Mouse (Mus musculus) testis, adult 2 months (tissue): ENCODE data around the gene Trim44. TPM values are rescaled to one million over a fixed set of nuclear protein-coding genes. Genes with fewer than 3 reads are reported as not detected.

Source experiments
- H3K27ac ChIP-seq: fragments of 200-500 bp; 2 replicates; pipeline ENCODE4 v1.5.1; 2012; ENCODE audit warnings: low read depth, low read length; ENCODE audit not compliant: control insufficient read depth, insufficient read depth
- H3K27me3 ChIP-seq: fragments of 200-500 bp; 2 replicates; pipeline ENCODE4 v1.6.1; 2012; ENCODE audit warnings: mild to moderate bottlenecking, low read length, moderate library complexity; ENCODE audit not compliant: control insufficient read depth, insufficient read depth
- H3K36me3 ChIP-seq: fragments of 200-500 bp; 2 replicates; pipeline ENCODE4 v1.6.1; 2012; ENCODE audit warnings: mild to moderate bottlenecking, low read length; ENCODE audit not compliant: control insufficient read depth, insufficient read depth
- H3K4me1 ChIP-seq: fragments of 200-500 bp; 2 replicates; pipeline ENCODE4 v1.6.1; 2012; ENCODE audit warnings: low read length; ENCODE audit not compliant: control insufficient read depth, insufficient read depth
- H3K4me3 ChIP-seq: fragments of 200-500 bp; 2 replicates; pipeline ENCODE4 v1.5.1; 2012; ENCODE audit warnings: low read depth, mild to moderate bottlenecking, low read length, moderate library complexity, mixed read lengths; ENCODE audit not compliant: control insufficient read depth
- CTCF ChIP-seq: fragments of 200-500 bp; IDR thresholded peaks from 2 replicates; pipeline ENCODE4 v1.5.1; 2012; ENCODE audit warnings: low read depth, mild to moderate bottlenecking, inconsistent platforms, low read length, moderate library complexity; ENCODE audit not compliant: control insufficient read depth, insufficient read depth, insufficient replicate concordance
- POLR2A ChIP-seq: fragments of 200-500 bp; IDR thresholded peaks from 2 replicates; pipeline ENCODE4 v1.6.1; 2012; ENCODE audit warnings: low read depth, mild to moderate bottlenecking, inconsistent platforms, low read length, moderate library complexity; ENCODE audit not compliant: control insufficient read depth
- polyA plus RNA-seq: library from polyadenylated mRNA; depleted of rRNA; stranded (reverse); fragments of >200 nt; gene quantifications from 2 replicates; pipeline ENCODE4 v1.2.3, GENCODE M21; 2012

Gene Trim44
- polyA plus RNA-seq, 1 experiment, result 12.7 TPM

GRCm38 (mm10) chr2:102403306-102403705 lies 4.3 kb downstream of the Trim44 start:
- Histone ChIP-seq H3K4me1 (peaks cover 2% of the 10 kb centered on the region; the same call in 1 of the 2 replicates), H3K27me3 (no peaks in the 10 kb centered on the region), H3K36me3 (no peaks in the 10 kb centered on the region), H3K27ac (no peak overlapping the region), H3K4me3 (no peak overlapping the region)
- no peak for TF ChIP-seq CTCF
- no peak for TF ChIP-seq POLR2A

- H3K36me3 ChIP-seq, result no peaks in the 10 kb centered on the region
- no peaks in the 10 kb centered on the region for H3K27me3 ChIP-seq
- TF ChIP-seq CTCF, result no peak
- no peak for TF ChIP-seq POLR2A
- peaks cover 2% of the 10 kb centered on the region; the same call in 1 of the 2 replicates for H3K4me1 ChIP-seq
- peak overlapping the region; percentile 95 for H3K4me3 ChIP-seq
- peak overlapping the region; percentile 90 for H3K27ac ChIP-seq
Measured at GRCm38 (mm10) chr2:102401352-102401692, 6.3 kb downstream of the Trim44 start.

GRCm38 (mm10) chr2:102400605-102401351 lies 6.8 kb downstream of the Trim44 start:
- Histone ChIP-seq H3K4me1 (peaks cover 2% of the 10 kb centered on the region; the same call in 1 of the 2 replicates), H3K36me3 (no peaks in the 10 kb centered on the region), H3K4me3 (peak overlapping the region; percentile 95), H3K27me3 (no peaks in the 10 kb centered on the region), H3K27ac (peak overlapping the region; percentile 90)
- TF ChIP-seq POLR2A (no peak; the same call in 1 of the 2 replicates), CTCF (no peak)

GRCm38 (mm10) chr2:102399864-102400604 lies 7.6 kb downstream of the Trim44 start:
- H3K4me1 ChIP-seq, result peaks cover 2% of the 10 kb centered on the region; the same call in 1 of the 2 replicates
- H3K27ac ChIP-seq, result peak overlapping the region; percentile 90
- TF ChIP-seq POLR2A (peak; percentile 42; the same call in 1 of the 2 replicates), CTCF (no peak)

GRCm38 (mm10) chr2:102396493-102396892 lies 11.1 kb downstream of the Trim44 start:
- TF ChIP-seq CTCF, result no peak
- no peak for TF ChIP-seq POLR2A
- H3K4me1 ChIP-seq, result no peaks in the 10 kb centered on the region
- H3K27me3 ChIP-seq, result no peaks in the 10 kb centered on the region
- H3K27ac ChIP-seq, result no peak overlapping the region
- no peaks in the 10 kb centered on the region for H3K36me3 ChIP-seq
- no peak overlapping the region for H3K4me3 ChIP-seq

More at GRCm38 (mm10) chr2:102399864-102400604, 7.6 kb downstream of the Trim44 start:
- Histone ChIP-seq H3K36me3 (no peaks in the 10 kb centered on the region), H3K27me3 (no peaks in the 10 kb centered on the region), H3K4me3 (peak overlapping the region; percentile 95)

- TF ChIP-seq POLR2A (no peak), CTCF (no peak)
Measured at GRCm38 (mm10) chr2:102393457-102393856, 14.2 kb downstream of the Trim44 start.

GRCm38 (mm10) chr2:102385328-102385902 lies 22.2 kb downstream of the Trim44 start:
- no peaks in the 10 kb centered on the region for H3K4me1 ChIP-seq
- no peak overlapping the region for H3K4me3 ChIP-seq
- no peak overlapping the region for H3K27ac ChIP-seq
- TF ChIP-seq POLR2A (no peak), CTCF (no peak)
- H3K36me3 ChIP-seq, result no peaks in the 10 kb centered on the region
- no peaks in the 10 kb centered on the region for H3K27me3 ChIP-seq

More at GRCm38 (mm10) chr2:102393457-102393856, 14.2 kb downstream of the Trim44 start:
- H3K27me3 ChIP-seq, result no peaks in the 10 kb centered on the region
- H3K4me3 ChIP-seq, result no peak overlapping the region
- H3K4me1 ChIP-seq, result no peaks in the 10 kb centered on the region
- H3K36me3 ChIP-seq, result no peaks in the 10 kb centered on the region
- H3K27ac ChIP-seq, result no peak overlapping the region
